Mouse (Mus musculus) hindbrain, embryonic 12.5 days (tissue): Measurements from ENCODE around the gene Tenm2. TPM values are rescaled to one million over a fixed set of nuclear protein-coding genes. Genes with fewer than 3 reads are reported as not detected.
A peak's percentile ranks its signal among the peaks of the same experiment; 100 is the strongest.

Experiments
- ATAC-seq: fragments of 200-750 bp; cut with Nextera tagmentation; 2 replicates; pipeline ENCODE4 v1.8.0; 2017; ENCODE audit warnings: moderate TSS enrichment; ENCODE audit not compliant: low FRiP score
- H3K27ac ChIP-seq: fragments of 300-500 bp; sonication (generic); 2 replicates; pipeline ENCODE4 v1.5.1; 2016; ENCODE audit warnings: mild to moderate bottlenecking
- H3K27me3 ChIP-seq: fragments of 300-500 bp; sonication (generic); 2 replicates; pipeline ENCODE4 v1.6.1; 2016; ENCODE audit warnings: mild to moderate bottlenecking
- H3K36me3 ChIP-seq: fragments of 300-500 bp; sonication (generic); 2 replicates; pipeline ENCODE4 v1.6.1; 2016; ENCODE audit warnings: mild to moderate bottlenecking
- H3K4me1 ChIP-seq: fragments of 300-500 bp; sonication (generic); 2 replicates; pipeline ENCODE4 v1.6.1; 2016
- H3K4me2 ChIP-seq: fragments of 300-500 bp; sonication (generic); replicated peaks from 2 replicates; pipeline ENCODE4 v1.6.1; 2016; ENCODE audit warnings: mild to moderate bottlenecking
- H3K4me3 ChIP-seq: fragments of 300-500 bp; sonication (generic); 2 replicates; pipeline ENCODE4 v1.5.1; 2016; ENCODE audit warnings: mild to moderate bottlenecking
- H3K9ac ChIP-seq: fragments of 300-500 bp; sonication (generic); 2 replicates; pipeline ENCODE4 v1.6.1; 2016; ENCODE audit warnings: mild to moderate bottlenecking, moderate library complexity
- H3K9me3 ChIP-seq: fragments of 300-500 bp; sonication (generic); replicated peaks from 2 replicates; pipeline ENCODE4 v1.6.1; 2016; ENCODE audit warnings: mild to moderate bottlenecking
- WGBS: fragments of 180-500 bp; shearing (Covaris S2); methylation state at CpG from one replicate; pipeline ENCODE4 v1.1.7; 2016; 5-methylcytosine and 5-hydroxymethylcytosine counted together
- polyA plus RNA-seq: library from polyadenylated mRNA; unstranded; fragments of >200 nt; fragmentation: Nextera tagmentation; extraction: Ambion mirVana; gene quantifications from 2 replicates; pipeline ENCODE4 v1.2.1, GENCODE M21; 2016

The Tenm2 gene
- polyA plus RNA-seq, 1 experiment from 2014 or later, result 16.6 TPM

DNA sequence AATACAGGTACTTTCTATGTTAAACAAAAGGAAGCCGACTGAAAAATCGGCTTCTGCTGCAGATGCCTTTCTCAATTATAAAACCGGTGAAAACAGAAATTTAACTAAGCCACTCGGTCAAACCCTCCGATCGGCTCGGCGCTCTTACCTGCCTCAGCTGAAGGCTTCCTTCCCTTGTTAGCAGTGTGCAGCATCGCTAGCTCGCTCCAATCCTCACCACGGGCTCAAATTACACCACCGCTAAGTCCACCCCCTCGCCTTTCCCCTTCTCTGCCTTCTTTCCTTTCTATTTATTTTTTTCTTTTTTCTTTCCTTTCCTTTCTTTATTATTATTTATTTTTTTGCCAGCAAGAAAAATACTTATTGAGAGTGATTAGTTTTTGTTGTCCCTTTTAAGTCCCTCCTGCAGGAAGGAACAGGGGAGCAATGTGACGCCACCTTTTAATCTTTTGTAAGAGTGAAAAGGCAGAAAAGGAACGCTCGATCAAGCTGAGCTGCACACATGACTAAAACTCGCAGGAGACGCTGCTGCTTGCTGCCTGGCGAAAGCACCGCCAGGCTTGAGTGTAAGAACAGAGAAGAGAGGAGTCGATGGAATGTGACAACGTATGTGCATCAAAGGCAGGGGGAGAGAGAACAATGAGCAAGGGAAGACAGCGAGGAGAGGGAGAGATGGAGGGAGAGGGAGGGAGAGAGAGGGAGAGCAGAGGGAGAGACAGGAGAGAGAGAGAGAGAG is 558.3 kb downstream of the Tenm2 start:
- Histone ChIP-seq H3K27ac (peak overlapping the region; percentile 97), H3K4me3 (peak overlapping the region; percentile 47), H3K4me2 (peak overlapping the region; percentile 57), H3K36me3 (no peaks in the 10 kb centered on the region), H3K9me3 (no peaks in the 10 kb centered on the region), H3K4me1 (peaks cover 23% of the 10 kb centered on the region), H3K9ac (peak overlapping the region; percentile 68), H3K27me3 (no peaks in the 10 kb centered on the region)
- ATAC-seq, result peak; percentile 94
- under 1% methylated on average over 23 of the region's 23 CpGs for WGBS

DNA sequence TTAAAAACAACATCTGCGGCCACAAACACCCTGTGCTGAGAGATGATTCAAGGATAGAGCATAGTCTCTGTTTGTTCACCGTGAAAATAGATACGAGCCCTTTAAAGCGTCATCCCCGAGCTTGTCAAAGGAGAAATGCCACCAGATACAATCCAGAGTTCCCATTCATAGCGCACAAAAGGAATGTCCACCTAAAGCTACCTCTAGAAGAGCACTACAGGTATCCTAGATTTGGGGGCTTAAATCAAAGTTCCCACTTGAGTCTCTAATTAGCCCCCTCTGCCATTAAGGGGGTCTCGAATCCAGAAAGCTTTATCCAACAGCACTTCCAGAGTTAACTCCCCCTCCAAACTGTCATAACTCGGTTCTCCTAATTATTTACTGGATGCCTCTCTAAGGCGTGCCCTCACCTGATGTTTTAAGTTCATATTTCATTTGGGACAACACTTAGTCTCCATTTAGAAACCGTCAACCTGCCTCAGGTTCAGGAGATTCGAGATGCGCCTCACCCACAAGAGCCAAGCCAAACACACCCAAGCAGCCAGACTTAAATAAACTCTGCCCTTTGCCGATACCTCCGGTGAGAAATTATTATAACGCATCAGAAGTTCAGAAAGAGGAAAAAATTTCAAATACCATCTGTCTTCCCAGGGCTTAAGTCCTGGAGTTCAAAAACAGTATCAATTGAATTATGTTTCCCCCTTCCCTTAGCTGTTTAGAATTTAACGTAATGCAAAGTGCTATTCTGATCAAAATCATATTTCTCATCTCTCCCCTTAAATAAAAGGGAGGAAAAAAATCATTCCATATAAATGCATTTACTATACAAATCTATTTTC is 559.1 kb downstream of the Tenm2 start:
- peaks cover 26% of the 10 kb centered on the region for H3K4me1 ChIP-seq
- H3K27ac ChIP-seq, result peak overlapping the region; percentile 97
- ATAC-seq, result no peak
- WGBS, result 30% methylated on average over 16 of the region's 16 CpGs
- H3K27me3 ChIP-seq, result no peaks in the 10 kb centered on the region
- H3K4me3 ChIP-seq, result peak overlapping the region; percentile 47
- peak overlapping the region; percentile 68 for H3K9ac ChIP-seq
- peak overlapping the region; percentile 57 for H3K4me2 ChIP-seq
- H3K9me3 ChIP-seq, result no peaks in the 10 kb centered on the region
- H3K36me3 ChIP-seq, result no peaks in the 10 kb centered on the region

DNA sequence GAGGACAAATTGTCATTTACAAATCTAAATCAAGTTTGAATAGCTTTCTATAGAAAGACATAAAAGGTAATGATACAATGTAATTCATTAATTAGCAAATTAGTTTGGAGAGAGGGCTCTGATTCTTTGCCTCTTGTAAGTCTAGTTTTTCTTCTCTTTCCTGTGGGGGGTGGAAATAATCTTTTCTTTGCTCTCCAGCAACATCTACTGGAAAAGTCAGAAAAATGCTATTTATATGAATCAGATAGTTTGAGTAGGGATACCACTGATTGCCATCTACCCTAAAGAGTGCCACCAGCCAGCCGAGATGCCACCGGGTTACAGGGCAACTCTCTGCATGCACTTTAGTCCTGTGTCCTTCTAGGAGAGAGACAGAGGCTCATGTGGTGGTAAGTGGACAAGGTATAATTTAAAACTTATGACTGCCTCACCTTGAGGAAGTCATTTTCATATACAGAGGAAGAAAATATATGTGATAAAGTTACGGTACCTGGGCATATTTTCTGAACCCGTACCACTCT is 560.8 kb downstream of the Tenm2 start:
- peak overlapping the region; percentile 57 for H3K4me2 ChIP-seq
- 75% methylated on average over 4 of the region's 4 CpGs for WGBS
- no peak overlapping the region for H3K27ac ChIP-seq
- H3K4me3 ChIP-seq, result peak overlapping the region; percentile 11; the same call in 1 of the 2 replicates
- ATAC-seq, result no peak
- H3K9ac ChIP-seq, result peak overlapping the region; percentile 62; the same call in 1 of the 2 replicates
- no peaks in the 10 kb centered on the region for H3K27me3 ChIP-seq
- H3K9me3 ChIP-seq, result no peaks in the 10 kb centered on the region
- no peaks in the 10 kb centered on the region for H3K36me3 ChIP-seq
- H3K4me1 ChIP-seq, result peaks cover 31% of the 10 kb centered on the region

DNA sequence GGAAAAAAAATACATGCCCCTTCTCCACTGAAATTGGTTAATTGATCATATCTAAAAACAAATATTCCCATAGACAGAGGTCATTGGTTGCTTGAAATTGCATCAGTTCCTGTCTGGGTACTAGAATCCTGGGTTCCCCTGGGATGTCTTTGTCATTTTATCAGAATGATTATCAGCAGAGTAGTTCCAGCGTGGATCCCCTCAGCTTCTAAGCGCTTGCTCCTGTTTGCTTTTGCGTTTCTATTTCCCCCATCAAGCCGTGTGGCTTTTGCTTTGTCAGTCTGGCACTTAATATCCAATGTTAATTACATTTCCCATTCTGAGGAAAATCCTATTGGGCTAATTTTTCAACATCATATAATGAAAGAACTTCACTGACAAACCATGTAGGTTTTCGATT is 561.6 kb downstream of the Tenm2 start:
- no peaks in the 10 kb centered on the region for H3K9me3 ChIP-seq
- H3K36me3 ChIP-seq, result no peaks in the 10 kb centered on the region
- 46% methylated on average over 5 of the region's 5 CpGs for WGBS
- no peak overlapping the region for H3K9ac ChIP-seq
- no peak overlapping the region; the same call in 1 of the 2 replicates for H3K27ac ChIP-seq
- no peak overlapping the region for H3K4me3 ChIP-seq
- H3K4me2 ChIP-seq, result peak overlapping the region; percentile 57
- ATAC-seq, result no peak
- H3K4me1 ChIP-seq, result peaks cover 27% of the 10 kb centered on the region
- no peaks in the 10 kb centered on the region for H3K27me3 ChIP-seq

DNA sequence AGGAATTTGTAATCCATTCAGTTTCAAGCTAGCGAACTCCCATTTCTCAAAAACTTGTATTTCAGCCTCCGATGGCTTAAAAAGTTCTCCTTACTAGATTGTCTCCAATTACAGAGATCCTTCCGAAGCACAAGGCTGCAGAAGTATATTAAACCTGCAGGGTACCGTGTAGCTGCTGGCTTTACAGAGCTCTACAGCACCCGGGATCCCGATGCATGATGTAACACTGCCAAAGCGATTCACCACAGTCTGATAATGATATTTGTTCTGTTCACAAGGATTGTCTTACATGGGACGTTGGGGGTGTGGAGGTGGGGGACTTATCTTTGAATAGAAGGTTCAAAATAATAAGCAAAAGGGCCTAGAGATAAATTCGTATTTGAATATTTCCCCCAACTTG is 564.6 kb downstream of the Tenm2 start:
- Histone ChIP-seq H3K9ac (no peak overlapping the region), H3K9me3 (no peaks in the 10 kb centered on the region), H3K4me1 (peaks cover 23% of the 10 kb centered on the region), H3K27ac (no peak overlapping the region), H3K4me2 (no peak overlapping the region), H3K36me3 (no peaks in the 10 kb centered on the region), H3K4me3 (no peak overlapping the region), H3K27me3 (no peaks in the 10 kb centered on the region)
- no peak for ATAC-seq
- 85% methylated on average over 9 of the region's 9 CpGs for WGBS

DNA sequence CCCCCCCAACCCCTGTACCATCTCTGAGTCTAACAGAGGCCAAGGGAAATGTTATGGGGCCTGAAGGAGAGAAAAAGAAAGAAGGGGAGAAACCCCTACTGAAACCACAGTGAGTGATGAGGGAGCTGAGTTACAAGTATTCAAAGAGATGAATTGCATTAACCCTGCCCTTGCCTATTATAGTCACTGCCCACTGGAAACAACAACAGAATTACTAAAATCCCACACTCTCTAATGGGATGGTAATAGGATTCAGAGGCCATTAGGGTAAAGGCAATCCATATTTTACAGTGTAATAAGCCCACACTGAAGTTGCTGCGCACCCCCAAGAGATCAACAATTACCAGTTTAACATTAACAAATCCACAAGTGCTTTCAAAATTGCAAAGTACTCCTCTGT is 571.7 kb downstream of the Tenm2 start:
- 0 out of 2 replicates have a peak, but pooled peaks have one; percentile 43 for ATAC-seq
- Histone ChIP-seq H3K4me1 (peaks cover 13% of the 10 kb centered on the region), H3K4me2 (no peak overlapping the region), H3K27ac (peak overlapping the region; percentile 40; the same call in 1 of the 2 replicates), H3K27me3 (no peaks in the 10 kb centered on the region), H3K4me3 (no peak overlapping the region), H3K9ac (no peak overlapping the region), H3K9me3 (no peaks in the 10 kb centered on the region), H3K36me3 (no peaks in the 10 kb centered on the region)
- 59% methylated on average over 1 of the region's 1 CpGs for WGBS

DNA sequence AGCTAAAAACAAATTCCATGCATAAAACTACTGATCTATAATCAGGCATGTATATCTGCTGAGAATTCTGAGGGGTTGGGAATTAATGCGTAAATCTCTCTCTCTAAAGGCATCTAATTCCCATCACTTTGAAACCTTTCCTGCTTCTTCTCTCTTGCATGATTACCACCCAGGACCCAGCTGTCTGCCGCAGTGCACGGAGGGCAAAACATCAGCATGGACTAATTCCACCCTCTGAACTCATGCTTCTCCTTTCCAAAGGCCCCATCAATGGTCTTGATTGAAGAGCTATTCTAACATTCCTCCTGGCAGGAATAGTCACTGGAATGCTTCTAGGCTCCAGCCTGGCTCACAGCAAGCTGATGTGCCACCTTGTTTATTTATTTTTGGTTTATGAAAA is 572.2 kb downstream of the Tenm2 start:
- peak; percentile 56; the same call in 1 of the 2 replicates for ATAC-seq
- H3K27ac ChIP-seq, result peak overlapping the region; percentile 40; the same call in 1 of the 2 replicates
- 37% methylated on average over 3 of the region's 3 CpGs for WGBS
- H3K36me3 ChIP-seq, result no peaks in the 10 kb centered on the region
- H3K27me3 ChIP-seq, result no peaks in the 10 kb centered on the region
- no peak overlapping the region for H3K4me2 ChIP-seq
- peaks cover 13% of the 10 kb centered on the region for H3K4me1 ChIP-seq
- no peak overlapping the region for H3K9ac ChIP-seq
- H3K9me3 ChIP-seq, result no peaks in the 10 kb centered on the region
- H3K4me3 ChIP-seq, result no peak overlapping the region

DNA sequence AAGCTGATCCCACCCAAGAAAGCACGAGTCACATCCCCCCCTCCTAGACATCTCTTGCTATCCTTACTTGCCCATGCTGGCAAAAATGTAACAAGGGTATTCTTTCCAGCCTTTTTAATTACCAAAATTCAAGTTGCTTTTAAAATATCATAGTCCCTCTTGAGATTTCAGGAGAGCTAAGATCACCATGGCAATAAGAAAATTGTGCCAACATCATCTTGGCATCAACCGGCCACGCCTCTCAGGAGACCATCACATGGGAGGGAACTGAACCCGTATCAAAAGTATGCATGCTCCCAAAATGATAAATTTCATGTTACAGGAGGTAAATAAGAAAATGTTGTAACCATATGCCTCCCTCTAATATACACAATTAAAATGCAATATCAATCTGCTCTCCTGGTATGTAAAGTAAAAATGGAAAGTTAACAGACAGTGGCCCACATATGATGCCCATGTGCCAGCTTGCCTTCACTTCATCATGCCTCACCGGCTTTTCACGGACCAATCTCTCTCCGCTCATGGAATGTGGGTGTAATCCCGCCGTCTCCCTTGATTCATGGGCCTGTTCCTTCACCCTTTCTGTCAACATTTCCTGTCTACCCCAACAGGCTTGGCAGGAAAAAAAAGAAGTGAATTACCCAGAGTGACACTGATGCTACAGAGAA is 582.0 kb downstream of the Tenm2 start:
- no peaks in the 10 kb centered on the region for H3K9me3 ChIP-seq
- no peak for ATAC-seq
- H3K36me3 ChIP-seq, result no peaks in the 10 kb centered on the region
- no peak overlapping the region for H3K27ac ChIP-seq
- no peaks in the 10 kb centered on the region for H3K27me3 ChIP-seq
- no peak overlapping the region for H3K4me3 ChIP-seq
- 78% methylated on average over 9 of the region's 9 CpGs for WGBS
- no peak overlapping the region for H3K9ac ChIP-seq
- H3K4me2 ChIP-seq, result no peak overlapping the region
- no peaks in the 10 kb centered on the region for H3K4me1 ChIP-seq

DNA sequence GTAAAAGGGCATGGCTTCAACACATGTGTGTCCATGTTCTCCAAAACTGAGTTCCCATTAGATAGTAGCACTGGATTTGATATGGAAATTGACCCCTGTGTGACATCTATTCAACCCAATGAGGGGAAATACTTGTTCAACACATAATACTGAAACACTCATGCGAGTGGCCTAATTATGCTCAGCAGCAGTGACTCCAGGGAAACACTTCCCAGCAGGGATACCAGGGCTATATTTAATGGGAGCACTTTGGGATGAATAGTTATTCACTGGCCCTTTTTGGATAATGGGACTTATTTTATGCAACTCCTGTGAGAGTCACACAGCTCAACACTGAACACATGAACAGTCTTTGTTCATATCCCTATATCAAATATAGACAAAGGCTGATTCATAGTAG is 588.6 kb downstream of the Tenm2 start:
- Histone ChIP-seq H3K27me3 (no peaks in the 10 kb centered on the region), H3K4me1 (no peaks in the 10 kb centered on the region), H3K9me3 (no peaks in the 10 kb centered on the region), H3K9ac (no peak overlapping the region), H3K4me3 (no peak overlapping the region), H3K36me3 (no peaks in the 10 kb centered on the region), H3K27ac (no peak overlapping the region), H3K4me2 (no peak overlapping the region)
- 38% methylated on average over 1 of the region's 1 CpGs for WGBS
- no peak for ATAC-seq

DNA sequence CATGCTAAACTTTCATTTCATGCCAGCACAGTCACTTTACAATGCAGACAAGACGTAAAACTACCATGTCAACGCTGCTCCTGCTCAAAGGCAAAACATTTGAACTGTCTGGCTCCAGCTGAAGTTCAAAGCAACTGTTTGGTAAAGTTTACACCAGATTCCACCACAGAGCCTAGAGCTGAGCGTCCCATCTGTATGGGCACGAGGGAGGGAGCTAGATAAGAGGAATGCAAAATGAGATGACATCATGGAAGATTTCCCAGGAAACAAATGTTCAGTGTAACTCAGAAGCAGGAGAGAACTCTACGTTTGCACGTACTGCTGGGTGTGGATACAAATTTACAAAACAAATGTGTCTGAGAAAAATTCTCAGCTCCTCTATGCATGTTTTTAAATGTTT is 600.7 kb downstream of the Tenm2 start:
- no peaks in the 10 kb centered on the region for H3K27me3 ChIP-seq
- no peaks in the 10 kb centered on the region for H3K4me1 ChIP-seq
- no peak for ATAC-seq
- no peak overlapping the region for H3K4me2 ChIP-seq
- H3K9ac ChIP-seq, result no peak overlapping the region
- 43% methylated on average over 6 of the region's 6 CpGs for WGBS
- no peaks in the 10 kb centered on the region for H3K36me3 ChIP-seq
- H3K9me3 ChIP-seq, result no peaks in the 10 kb centered on the region
- no peak overlapping the region for H3K27ac ChIP-seq
- H3K4me3 ChIP-seq, result no peak overlapping the region

DNA sequence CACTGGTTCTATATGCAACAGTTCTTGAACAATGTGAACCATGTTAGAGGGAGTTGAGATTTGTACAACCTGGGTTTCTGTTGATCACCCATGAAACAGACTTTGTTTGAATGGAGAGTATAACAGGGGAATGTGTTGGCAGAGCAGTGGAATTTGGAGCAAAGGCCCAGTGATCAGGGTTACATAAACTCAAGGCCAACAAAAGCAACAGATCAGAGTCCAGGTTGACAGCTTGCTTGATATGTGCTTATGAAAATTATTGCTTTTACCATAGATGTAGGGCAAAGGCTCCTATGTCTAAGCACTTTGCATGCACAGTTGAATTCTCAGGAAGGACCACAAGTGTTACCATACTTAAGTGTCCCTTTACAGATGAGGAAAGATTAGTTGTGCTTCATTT is 603.6 kb downstream of the Tenm2 start:
- Histone ChIP-seq H3K9ac (no peak overlapping the region), H3K27ac (no peak overlapping the region), H3K27me3 (no peaks in the 10 kb centered on the region), H3K4me1 (no peaks in the 10 kb centered on the region), H3K4me2 (no peak overlapping the region), H3K36me3 (no peaks in the 10 kb centered on the region), H3K9me3 (no peaks in the 10 kb centered on the region), H3K4me3 (no peak overlapping the region)
- no peak for ATAC-seq

DNA sequence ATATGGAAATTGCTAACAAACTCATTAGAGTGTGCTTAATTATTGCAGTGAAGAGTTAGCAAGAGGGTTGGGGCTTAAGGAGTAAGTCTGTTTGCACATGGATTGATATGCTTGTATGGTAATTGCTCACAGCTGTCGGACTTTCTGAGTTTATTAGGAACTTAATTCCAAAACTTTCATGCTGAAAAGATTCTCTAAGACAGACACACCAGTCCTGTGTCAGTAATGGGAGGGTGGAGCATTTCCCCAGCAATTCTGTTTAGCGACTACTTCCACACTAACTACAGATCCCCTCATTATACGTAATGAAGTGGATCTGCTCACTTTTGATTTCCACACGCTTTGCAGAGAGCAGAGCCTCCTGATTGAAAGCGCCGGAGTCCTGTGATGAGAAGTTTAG is 622.0 kb downstream of the Tenm2 start:
- Histone ChIP-seq H3K27me3 (no peaks in the 10 kb centered on the region), H3K4me3 (no peak overlapping the region), H3K9me3 (no peaks in the 10 kb centered on the region), H3K4me2 (no peak overlapping the region), H3K27ac (no peak overlapping the region), H3K36me3 (no peaks in the 10 kb centered on the region), H3K9ac (no peak overlapping the region), H3K4me1 (no peaks in the 10 kb centered on the region)
- no peak for ATAC-seq
- WGBS, result 83% methylated on average over 6 of the region's 6 CpGs
